Mouse (Mus musculus) limb, embryonic 12.5 days (tissue): ENCODE results near the gene Shroom4. TPM values are rescaled to one million over a fixed set of nuclear protein-coding genes. Genes with fewer than 3 reads are reported as not detected.

Experiments used
- ATAC-seq: fragments of 200-750 bp; cut with Nextera tagmentation; 2 replicates; pipeline ENCODE4 v1.8.0; 2017; ENCODE audit warnings: low read depth, moderate TSS enrichment; ENCODE audit not compliant: insufficient number of reproducible peaks, insufficient read depth, low FRiP score, low TSS enrichment
- H3K27ac ChIP-seq: fragments of 300-500 bp; sonication (generic); 2 replicates; pipeline ENCODE4 v1.5.1; 2016; ENCODE audit warnings: mild to moderate bottlenecking, moderate library complexity
- H3K27me3 ChIP-seq: fragments of 300-500 bp; sonication (generic); 2 replicates; pipeline ENCODE4 v1.6.1; 2016; ENCODE audit warnings: mild to moderate bottlenecking, moderate library complexity
- H3K36me3 ChIP-seq: fragments of 300-500 bp; sonication (generic); 2 replicates; pipeline ENCODE4 v1.6.1; 2016; ENCODE audit warnings: mild to moderate bottlenecking, moderate library complexity
- H3K4me1 ChIP-seq: fragments of 300-500 bp; sonication (generic); replicated peaks from 2 replicates; pipeline ENCODE4 v1.6.1; 2016
- H3K4me2 ChIP-seq: fragments of 300-500 bp; sonication (generic); 2 replicates; pipeline ENCODE4 v1.6.1; 2016; ENCODE audit warnings: mild to moderate bottlenecking, moderate library complexity
- H3K4me3 ChIP-seq: fragments of 300-500 bp; sonication (generic); replicated peaks from 2 replicates; pipeline ENCODE4 v1.5.1; 2016; ENCODE audit warnings: mild to moderate bottlenecking
- H3K9ac ChIP-seq: fragments of 300-500 bp; sonication (generic); replicated peaks from 2 replicates; pipeline ENCODE4 v1.6.1; 2016; ENCODE audit warnings: mild to moderate bottlenecking, moderate library complexity
- H3K9me3 ChIP-seq: fragments of 300-500 bp; sonication (generic); 2 replicates; pipeline ENCODE4 v1.6.1; 2016; ENCODE audit warnings: mild to moderate bottlenecking, moderate library complexity
- WGBS: fragments of 180-500 bp; shearing (Covaris S2); methylation state at CpG from one replicate; pipeline ENCODE4 v1.1.7; 2016; 5-methylcytosine and 5-hydroxymethylcytosine counted together
- polyA plus RNA-seq: library from polyadenylated mRNA; unstranded; fragments of >200 nt; fragmentation: Nextera tagmentation; extraction: Ambion mirVana; gene quantifications from 2 replicates; pipeline ENCODE4 v1.2.1, GENCODE M21; 2016

The Shroom4 gene
- polyA plus RNA-seq, 1 experiment from 2014 or later, result 10.0 TPM

DNA sequence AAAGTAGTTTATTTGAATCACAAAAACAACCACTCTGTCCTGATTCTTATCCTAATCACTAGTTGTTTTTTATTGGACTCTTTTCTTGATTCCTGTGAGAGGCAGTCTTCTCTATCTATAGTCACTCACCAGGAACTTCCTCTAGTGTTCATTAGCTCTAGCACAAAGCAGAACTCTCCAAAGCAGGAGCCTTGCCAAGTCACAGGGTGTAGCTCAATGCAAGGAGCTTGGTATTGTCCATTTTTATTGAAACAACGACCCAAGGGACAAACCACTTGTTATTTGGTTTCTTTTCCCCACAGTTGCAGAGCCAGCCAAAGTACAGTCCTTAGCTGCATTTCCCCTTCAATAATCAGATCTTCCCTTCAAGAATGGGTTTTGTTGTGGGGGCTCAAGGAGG is 181.5 kb downstream of the Shroom4 start:
- H3K4me1 ChIP-seq, result no peaks in the 10 kb centered on the region
- no peak overlapping the region for H3K4me3 ChIP-seq
- H3K27me3 ChIP-seq, result no peaks in the 10 kb centered on the region
- no peak for ATAC-seq
- H3K9me3 ChIP-seq, result no peaks in the 10 kb centered on the region
- no peak overlapping the region for H3K9ac ChIP-seq
- no peak overlapping the region for H3K4me2 ChIP-seq
- WGBS, result 76% methylated on average over 1 of the region's 1 CpGs
- H3K36me3 ChIP-seq, result peaks cover 23% of the 10 kb centered on the region
- no peak overlapping the region for H3K27ac ChIP-seq

DNA sequence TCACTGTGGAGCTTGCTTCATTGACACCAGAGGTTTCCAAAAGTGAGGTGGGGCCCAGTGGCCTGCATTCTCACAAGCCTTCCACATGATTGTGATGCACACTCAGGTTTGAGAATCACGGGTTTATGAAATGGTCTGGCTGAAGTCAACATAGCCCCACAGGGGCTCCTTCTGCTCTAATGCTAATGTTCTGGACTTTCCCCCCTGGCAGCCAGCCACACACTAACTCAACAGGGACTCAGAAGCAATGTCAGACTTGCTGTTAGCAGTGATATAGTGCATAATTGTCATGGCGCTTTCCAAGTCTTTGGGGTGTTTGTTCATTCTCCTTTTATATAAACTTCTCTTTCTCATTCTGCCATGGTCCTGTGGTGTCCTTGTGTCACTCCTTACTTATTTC is 183.0 kb downstream of the Shroom4 start:
- H3K36me3 ChIP-seq, result peaks cover 23% of the 10 kb centered on the region
- no peak overlapping the region for H3K27ac ChIP-seq
- no peaks in the 10 kb centered on the region for H3K4me1 ChIP-seq
- no peak overlapping the region for H3K4me3 ChIP-seq
- no peak overlapping the region for H3K4me2 ChIP-seq
- WGBS, result 95% methylated on average over 2 of the region's 2 CpGs
- no peak for ATAC-seq
- no peak overlapping the region for H3K9ac ChIP-seq
- H3K27me3 ChIP-seq, result no peaks in the 10 kb centered on the region
- no peaks in the 10 kb centered on the region for H3K9me3 ChIP-seq

DNA sequence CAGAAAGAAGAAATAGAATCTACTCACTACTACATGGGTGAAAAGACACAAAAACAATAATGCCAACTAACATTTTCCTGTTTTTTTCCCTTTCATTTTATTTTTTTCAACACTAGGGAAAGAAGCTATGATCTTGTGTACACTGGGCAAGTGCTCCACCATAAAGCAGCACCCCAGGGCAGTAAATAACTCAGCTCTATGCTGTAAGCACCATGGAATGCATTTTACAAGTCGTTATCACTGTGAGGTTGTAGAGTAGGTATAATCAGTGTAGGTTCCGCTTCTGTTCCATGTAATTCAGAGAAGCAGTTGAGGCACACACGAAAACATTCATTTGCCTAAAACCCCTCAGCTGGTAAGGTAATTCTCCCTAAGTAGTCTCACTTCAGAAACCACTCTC is 194.5 kb downstream of the Shroom4 start:
- 57% methylated on average over 3 of the region's 3 CpGs for whole genome bisulfite sequencing
- no peaks in the 10 kb centered on the region for H3K27me3 ChIP-seq

DNA sequence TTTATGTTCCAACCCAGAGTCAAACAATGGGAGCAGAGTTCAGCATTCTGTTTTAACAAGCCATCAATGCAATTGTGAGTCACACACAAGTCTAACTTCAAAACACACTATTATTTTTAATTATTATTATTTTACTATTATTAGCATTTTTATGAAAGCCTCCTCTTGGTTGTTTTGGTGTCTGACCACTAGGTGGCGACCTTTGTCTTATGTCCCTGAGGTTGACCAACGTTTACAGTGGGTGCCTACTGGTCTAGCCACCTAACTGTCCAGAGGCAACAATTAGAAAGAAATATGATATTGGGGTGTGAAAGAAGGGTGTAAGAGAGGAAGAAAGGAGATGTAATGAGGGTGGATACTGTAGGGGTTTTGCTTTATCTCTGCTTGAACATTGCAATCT is 254.4 kb downstream of the Shroom4 start:
- ATAC-seq, result no peak
- no peak overlapping the region for H3K4me2 ChIP-seq
- no peak overlapping the region for H3K9ac ChIP-seq
- H3K4me1 ChIP-seq, result no peaks in the 10 kb centered on the region
- no peaks in the 10 kb centered on the region for H3K27me3 ChIP-seq
- no peaks in the 10 kb centered on the region for H3K36me3 ChIP-seq
- H3K4me3 ChIP-seq, result no peak overlapping the region
- H3K9me3 ChIP-seq, result no peaks in the 10 kb centered on the region
- 1% methylated on average over 2 of the region's 2 CpGs for WGBS
- H3K27ac ChIP-seq, result no peak overlapping the region

More for the DNA sequence above, 194.5 kb downstream of the Shroom4 start:
- Histone ChIP-seq H3K4me3 (no peak overlapping the region), H3K36me3 (no peaks in the 10 kb centered on the region), H3K4me2 (no peak overlapping the region), H3K9me3 (no peaks in the 10 kb centered on the region), H3K4me1 (no peaks in the 10 kb centered on the region), H3K9ac (no peak overlapping the region), H3K27ac (no peak overlapping the region)
- ATAC-seq, result no peak

- H3K4me3 ChIP-seq, result no peak overlapping the region
- no peaks in the 10 kb centered on the region for H3K36me3 ChIP-seq
- no peaks in the 10 kb centered on the region for H3K4me1 ChIP-seq
- WGBS, result 100% methylated on average over 1 of the region's 1 CpGs
- no peak for ATAC-seq
- H3K9ac ChIP-seq, result no peak overlapping the region
- H3K27ac ChIP-seq, result no peak overlapping the region
- no peaks in the 10 kb centered on the region for H3K9me3 ChIP-seq
- no peaks in the 10 kb centered on the region for H3K27me3 ChIP-seq
- H3K4me2 ChIP-seq, result no peak overlapping the region
Measured at GRCm38 (mm10) chrX:6658820-6659324, 259.2 kb downstream of the Shroom4 start.

Other genes starting within 250 kb of the Shroom4 start
- 9.7 and 11.1 TPM in 2 replicates for gene Nudt10, start 226.8 kb upstream of the Shroom4 start, polyA plus RNA-seq
- gene Bmp15, start 79.1 kb upstream of the Shroom4 start, polyA plus RNA-seq, result 0.13 and 0.18 TPM in 2 replicates